Mouse (Mus musculus): Measurements from ENCODE around the gene Olfr1437. TPM values are rescaled to one million over a fixed set of nuclear protein-coding genes. Genes with fewer than 3 reads are reported as not detected.

Olfr1437 gene
- total and polyA plus RNA-seq, 2 experiments from 2014 or later: not detected

DNA sequence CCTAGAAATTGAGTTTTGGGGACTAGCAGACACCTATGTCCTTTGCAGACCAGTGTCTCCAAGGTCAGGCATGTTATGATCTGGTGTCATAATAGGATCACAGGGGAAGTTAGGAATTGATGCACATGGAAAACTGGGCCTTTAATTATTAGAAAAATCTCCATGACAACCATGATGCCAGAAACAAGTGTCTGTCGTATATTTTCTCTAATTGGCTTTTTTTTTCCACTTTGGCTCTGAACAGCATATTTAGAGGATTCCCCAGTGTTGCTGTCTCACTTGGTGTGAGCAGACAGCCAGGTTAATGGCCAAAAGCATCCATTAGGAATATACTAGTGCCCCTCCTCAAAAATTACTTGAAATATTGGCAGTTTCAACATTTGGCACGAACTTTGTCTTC is 45.3 kb downstream of the Olfr1437 start, which contains the start of gene Olfr1434:
Gene Olfr1434 (plus strand): TSS at position 301 of the 400 bp plus-strand sequence.
- ATAC-seq (ENCODE audit: low FRiP score) (no peak), DNase-seq (ENCODE audit: low spot score) (no peak)
- WGBS: 69% methylated on average over 2 of the region's 2 CpGs
- no peaks in the 10 kb centered on the region for H3K36me3 ChIP-seq (ENCODE audit: insufficient read depth, low read length)
- no peaks in the 10 kb centered on the region for H3K27me3 ChIP-seq (ENCODE audit: insufficient read depth, low read length)
- H3K9ac ChIP-seq (replicated peaks; ENCODE audit: low read length, poor library complexity, severe bottlenecking): no peak within 1 kb of the TSS
- TF ChIP-seq CTCF (IDR thresholded peaks at IDR 0.05): no peak
- no peak within 1 kb of the TSS for H3K4me2 ChIP-seq (ENCODE audit: low read depth, low read length, poor library complexity, severe bottlenecking)
- H3K4me3 ChIP-seq (ENCODE audit: low read depth, low read length): no peak within 1 kb of the TSS
- H3K4me1 ChIP-seq (ENCODE audit: insufficient read depth, low read length): no peaks in the 10 kb centered on the region
- no peak within 1 kb of the TSS for H3K27ac ChIP-seq (ENCODE audit: low read depth, low read length)
- H3K9me3 ChIP-seq (ENCODE audit: low read length): no peaks in the 10 kb centered on the region

Other genes with a start within 250 kb of the Olfr1437 start
- not detected in 2 replicates for gene Olfr1425, start 247.4 kb downstream of the Olfr1437 start, total RNA-seq (2014; rRNA removed)
- not detected in 2 replicates for gene Olfr1425, start 247.4 kb downstream of the Olfr1437 start, polyA plus RNA-seq (2015; fragmentation: Nextera tagmentation; extraction: Ambion mirVana)
- not detected in 2 replicates for gene Olfr1426, start 233.1 kb downstream of the Olfr1437 start, total RNA-seq (2014; rRNA removed)
- gene Olfr1426, start 233.1 kb downstream of the Olfr1437 start, polyA plus RNA-seq (2015; fragmentation: Nextera tagmentation; extraction: Ambion mirVana): not detected in 2 replicates
- not detected in 2 replicates for gene Olfr1427, start 221.8 kb downstream of the Olfr1437 start, total RNA-seq (2014; rRNA removed)
- gene Olfr1427, start 221.8 kb downstream of the Olfr1437 start, polyA plus RNA-seq (2015; fragmentation: Nextera tagmentation; extraction: Ambion mirVana): not detected in 2 replicates
- gene Olfr1428, start 209.2 kb downstream of the Olfr1437 start, total RNA-seq (2014; rRNA removed): not detected in 2 replicates
- not detected in 2 replicates for gene Olfr1428, start 209.2 kb downstream of the Olfr1437 start, polyA plus RNA-seq (2015; fragmentation: Nextera tagmentation; extraction: Ambion mirVana)
- not detected in 2 replicates for gene Olfr76, start 201.9 kb downstream of the Olfr1437 start, total RNA-seq (2014; rRNA removed)
- not detected in 2 replicates for gene Olfr76, start 201.9 kb downstream of the Olfr1437 start, polyA plus RNA-seq (2015; fragmentation: Nextera tagmentation; extraction: Ambion mirVana)
- not detected in 2 replicates for gene Olfr1555-ps1, start 155.0 kb downstream of the Olfr1437 start, total RNA-seq (2014; rRNA removed)
- gene Olfr1555-ps1, start 155.0 kb downstream of the Olfr1437 start, polyA plus RNA-seq (2015; fragmentation: Nextera tagmentation; extraction: Ambion mirVana): not detected in 2 replicates
- not detected in 2 replicates for gene Olfr1431, start 124.5 kb downstream of the Olfr1437 start, total RNA-seq (2014; rRNA removed)
- not detected in 2 replicates for gene Olfr1431, start 124.5 kb downstream of the Olfr1437 start, polyA plus RNA-seq (2015; fragmentation: Nextera tagmentation; extraction: Ambion mirVana)
- not detected in 2 replicates for gene Olfr1432, start 92.5 kb downstream of the Olfr1437 start, total RNA-seq (2014; rRNA removed)
- not detected in 2 replicates for gene Olfr1432, start 92.5 kb downstream of the Olfr1437 start, polyA plus RNA-seq (2015; fragmentation: Nextera tagmentation; extraction: Ambion mirVana)
- gene Olfr262, start 83.4 kb downstream of the Olfr1437 start, total RNA-seq (2014; rRNA removed): not detected in 2 replicates
- not detected in 2 replicates for gene Olfr262, start 83.4 kb downstream of the Olfr1437 start, polyA plus RNA-seq (2015; fragmentation: Nextera tagmentation; extraction: Ambion mirVana)
- not detected in 2 replicates for gene Olfr235, start 64.1 kb downstream of the Olfr1437 start, total RNA-seq (2014; rRNA removed)
- not detected in 2 replicates for gene Olfr235, start 64.1 kb downstream of the Olfr1437 start, polyA plus RNA-seq (2015; fragmentation: Nextera tagmentation; extraction: Ambion mirVana)
- not detected in 2 replicates for gene Olfr1434, start 45.2 kb downstream of the Olfr1437 start, total RNA-seq (2014; rRNA removed)
- gene Olfr1434, start 45.2 kb downstream of the Olfr1437 start, polyA plus RNA-seq (2015; fragmentation: Nextera tagmentation; extraction: Ambion mirVana): not detected in 2 replicates
- not detected in 2 replicates for gene Olfr1436, start 26.0 kb downstream of the Olfr1437 start, total RNA-seq (2014; rRNA removed)
- not detected in 2 replicates for gene Olfr1436, start 26.0 kb downstream of the Olfr1437 start, polyA plus RNA-seq (2015; fragmentation: Nextera tagmentation; extraction: Ambion mirVana)
- gene Olfr1438-ps1, start 10.8 kb upstream of the Olfr1437 start, total RNA-seq (2014; rRNA removed): not detected in 2 replicates
- gene Olfr1438-ps1, start 10.8 kb upstream of the Olfr1437 start, polyA plus RNA-seq (2015; fragmentation: Nextera tagmentation; extraction: Ambion mirVana): not detected in 2 replicates
- gene Olfr1440, start 62.2 kb upstream of the Olfr1437 start, total RNA-seq (2014; rRNA removed): not detected in 2 replicates
- not detected in 2 replicates for gene Olfr1440, start 62.2 kb upstream of the Olfr1437 start, polyA plus RNA-seq (2015; fragmentation: Nextera tagmentation; extraction: Ambion mirVana)
- gene Olfr1441, start 92.3 kb upstream of the Olfr1437 start, total RNA-seq (2014; rRNA removed): not detected in 2 replicates
- gene Olfr1441, start 92.3 kb upstream of the Olfr1437 start, polyA plus RNA-seq (2015; fragmentation: Nextera tagmentation; extraction: Ambion mirVana): not detected in 2 replicates
- not detected in 2 replicates for gene Pfpl, start 102.8 kb upstream of the Olfr1437 start, total RNA-seq (2014; rRNA removed)
- not detected in 2 replicates for gene Pfpl, start 102.8 kb upstream of the Olfr1437 start, polyA plus RNA-seq (2015; fragmentation: Nextera tagmentation; extraction: Ambion mirVana)
- gene Mpeg1, start 135.7 kb upstream of the Olfr1437 start, total RNA-seq (2014; rRNA removed): 2.7 and 4.2 TPM in 2 replicates
- 0.83 and 0.88 TPM in 2 replicates for gene Mpeg1, start 135.7 kb upstream of the Olfr1437 start, polyA plus RNA-seq (2015; fragmentation: Nextera tagmentation; extraction: Ambion mirVana)
- 57.5 and 63.1 TPM in 2 replicates for gene Dtx4, start 176.4 kb upstream of the Olfr1437 start, total RNA-seq (2014; rRNA removed)
- gene Dtx4, start 176.4 kb upstream of the Olfr1437 start, polyA plus RNA-seq (2015; fragmentation: Nextera tagmentation; extraction: Ambion mirVana): 24.3 and 26.3 TPM in 2 replicates
- 2.3 and 4.2 TPM in 2 replicates for gene Fam111a, start 220.6 kb upstream of the Olfr1437 start, total RNA-seq (2014; rRNA removed)
- gene Fam111a, start 220.6 kb upstream of the Olfr1437 start, polyA plus RNA-seq (2015; fragmentation: Nextera tagmentation; extraction: Ambion mirVana): 2.4 and 2.7 TPM in 2 replicates

All from midbrain, postnatal 0 days (tissue).